Mouse (Mus musculus) cerebellum, postnatal 14 days (tissue): ENCODE data around the gene Ugt3a2.

ENCODE experiments used
- DNase-seq, 2 experiments: peaks; one replicate each; pipeline ENCODE4 v3.0.0; 2021; ENCODE audit warnings: mixed read lengths in 2 of 2

Ugt3a2 gene

DNA sequence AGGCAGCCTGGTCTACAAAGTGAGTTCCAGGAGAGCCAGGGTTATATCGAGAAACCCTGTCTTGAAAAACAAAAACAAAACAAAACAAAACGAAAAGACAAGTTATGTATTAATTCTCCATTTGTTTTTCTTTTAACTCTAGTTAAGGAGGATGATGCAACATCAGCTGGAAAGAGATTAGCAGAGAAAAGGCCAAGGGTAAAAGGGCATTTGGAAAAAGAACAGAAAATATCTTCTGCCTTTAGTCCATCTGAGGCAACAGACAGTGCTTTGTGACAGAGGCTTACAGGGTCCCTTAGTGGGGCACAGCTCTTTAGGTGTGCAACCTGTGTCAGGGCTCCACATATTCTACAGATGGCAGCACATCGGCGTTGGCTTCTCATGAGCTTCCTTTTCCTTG lies at the start of gene Ugt3a2:
Ugt3a2 (plus strand) TSS at position 210 of the 400 bp plus-strand sequence.
- DNase-seq: no peak

GRCm38 (mm10) chr15:9289660-9290059 lies 45.7 kb upstream of the Ugt3a2 start:
- no peak for DNase-seq

- no peak for DNase-seq
These were observed 29.2 kb upstream of the Ugt3a2 start for GRCm38 (mm10) chr15:9305978-9306692.

GRCm38 (mm10) chr15:9334596-9334995 lies 754 bp upstream of the Ugt3a2 start:
- no peak for DNase-seq

DNA sequence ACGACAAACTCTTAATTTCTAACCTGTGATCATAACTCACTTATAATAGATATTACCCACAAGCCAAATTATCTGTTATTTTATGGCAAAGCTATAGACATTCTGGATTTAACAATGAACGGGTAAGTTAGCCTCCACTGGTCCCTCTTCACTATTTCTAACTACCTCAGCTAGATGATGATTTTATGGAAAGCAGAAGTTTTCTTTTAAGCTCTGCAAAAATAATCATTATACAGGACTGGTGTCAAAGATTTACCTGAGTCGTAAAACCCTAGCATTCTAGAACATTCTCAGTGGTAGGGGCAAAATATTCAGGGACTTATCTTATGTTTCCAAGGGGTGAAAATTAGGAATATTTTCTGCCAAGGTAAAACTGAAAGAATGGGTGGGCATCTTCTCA lies 1.3 kb downstream of the Ugt3a2 start:
- no peak for DNase-seq

DNA sequence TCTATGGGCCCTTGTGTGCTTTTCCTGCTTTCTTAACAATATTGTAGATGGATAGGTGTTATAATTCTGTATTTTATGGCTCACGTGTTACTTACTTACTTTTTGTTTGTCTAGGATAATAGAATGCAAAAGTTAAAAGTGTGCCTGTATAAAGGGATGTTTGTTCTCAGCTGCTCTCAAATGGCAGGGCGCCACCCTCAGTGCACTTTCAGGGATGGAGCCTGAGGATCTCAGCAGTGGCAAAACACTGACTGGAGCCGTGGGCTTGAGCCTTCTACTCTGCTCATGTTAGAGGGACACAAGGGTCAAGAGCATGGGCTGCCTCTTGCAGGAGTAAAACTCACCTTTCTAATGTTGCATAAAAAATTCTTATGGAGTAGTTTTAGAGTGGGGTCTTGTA lies 1.7 kb downstream of the Ugt3a2 start:
- DNase-seq: no peak

DNA sequence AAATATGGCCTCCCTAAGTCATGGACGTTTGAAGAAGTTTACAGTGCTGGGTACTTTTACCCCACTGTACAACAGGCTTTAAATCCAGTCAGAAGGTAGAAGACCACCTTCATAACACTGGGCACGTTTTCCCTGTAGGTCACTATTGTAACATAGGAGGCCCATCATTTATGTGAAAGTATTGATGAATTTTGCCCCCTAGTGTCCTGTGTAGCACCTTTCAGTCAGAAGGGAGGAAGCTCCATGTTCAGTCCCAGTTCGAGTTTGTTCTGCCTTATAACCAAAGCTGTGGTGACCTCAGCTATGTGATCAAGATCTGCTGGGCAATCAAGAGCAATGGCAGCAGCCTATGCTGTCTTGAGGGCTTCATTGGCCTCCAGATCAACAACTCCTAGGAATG lies 13.4 kb downstream of the Ugt3a2 start:
- DNase-seq: no peak

GRCm38 (mm10) chr15:9362801-9363200 lies 27.5 kb downstream of the Ugt3a2 start:
- no peak for DNase-seq

- DNase-seq: no peak
These were observed 33.4 kb downstream of the Ugt3a2 start for GRCm38 (mm10) chr15:9368774-9369173.

GRCm38 (mm10) chr15:9376281-9376680 lies 40.9 kb downstream of the Ugt3a2 start:
- peak; percentile 25 to 49 for DNase-seq

DNA sequence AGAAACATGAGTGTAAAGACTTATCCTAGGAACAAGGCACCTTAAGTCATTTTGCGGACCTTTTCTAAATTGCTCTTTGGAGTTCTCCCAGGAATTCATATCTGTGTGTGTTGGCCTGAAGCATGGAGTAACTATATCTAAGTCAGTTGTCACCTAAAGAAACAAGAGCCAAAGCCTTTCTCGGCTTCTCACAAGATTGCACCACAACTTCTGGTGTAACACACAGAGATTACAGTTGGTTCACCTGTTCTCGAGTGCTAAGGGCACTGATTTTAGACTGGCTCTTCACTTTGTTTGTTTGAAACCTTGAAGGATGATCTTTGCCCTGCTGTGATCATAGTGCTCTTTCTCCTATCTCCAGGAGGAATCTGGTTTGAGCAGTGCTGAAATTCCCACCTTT lies 74.1 kb downstream of the Ugt3a2 start:
- DNase-seq: no peak
